Mouse (Mus musculus) frontal cortex, adult (tissue): ENCODE data around the gene Bpifa6.
"Not testable (repeated sequence)": the region's sequence is repeated elsewhere in the genome, so short reads cannot be mapped to it uniquely, and the experiment has no call there.

Source experiments
- ATAC-seq: cut with Nextera tagmentation; 2 replicates; pipeline ENCODE4 v1.9.2; 2017; ENCODE audit warnings: mild to moderate bottlenecking, moderate library complexity, mixed read lengths; ENCODE audit not compliant: low TSS enrichment

Bpifa6 gene

GRCm38 (mm10) chr2:153974582-153974981 is at the start of gene Bpifa6:
Gene Bpifa6, plus strand, starts transcription at chr2:153974945.
- no peak for ATAC-seq

GRCm38 (mm10) chr2:153929871-153930413 is 44.8 kb upstream of the Bpifa6 start:
- peak; percentile 52; the same call in 1 of the 2 replicates for ATAC-seq

GRCm38 (mm10) chr2:153931125-153931524 is 43.6 kb upstream of the Bpifa6 start:
- ATAC-seq: peak; percentile 52

- no peak for ATAC-seq
Observed at GRCm38 (mm10) chr2:153933311-153933710, 41.4 kb upstream of the Bpifa6 start.

- no peak for ATAC-seq
Observed at GRCm38 (mm10) chr2:153935348-153935747, 39.4 kb upstream of the Bpifa6 start.

- ATAC-seq: no peak
Observed at GRCm38 (mm10) chr2:153937843-153938242, 36.9 kb upstream of the Bpifa6 start, which contains the start of gene Bpifb4. Gene Bpifb4, plus strand, starts transcription at chr2:153938212.

GRCm38 (mm10) chr2:153943537-153943936 is 31.2 kb upstream of the Bpifa6 start:
- peak; percentile 59; the same call in 1 of the 2 replicates for ATAC-seq

- ATAC-seq: no peak
Observed at GRCm38 (mm10) chr2:153944567-153944966, 30.2 kb upstream of the Bpifa6 start.

- ATAC-seq: peak; percentile 59; the same call in 1 of the 2 replicates
Observed at GRCm38 (mm10) chr2:153952897-153953296, 21.8 kb upstream of the Bpifa6 start.

- no peak for ATAC-seq
Observed at GRCm38 (mm10) chr2:153953836-153954235, 20.9 kb upstream of the Bpifa6 start.

- peak; percentile 88 for ATAC-seq
Observed at GRCm38 (mm10) chr2:153962821-153963331, 11.9 kb upstream of the Bpifa6 start.

GRCm38 (mm10) chr2:153963334-153963733 is 11.4 kb upstream of the Bpifa6 start:
- 0 out of 2 replicates have a peak, but pooled peaks have one; percentile 4 for ATAC-seq

GRCm38 (mm10) chr2:153970221-153970620 is 4.5 kb upstream of the Bpifa6 start:
- peak; percentile 55; the same call in 1 of the 2 replicates for ATAC-seq

- ATAC-seq: no peak
Observed at GRCm38 (mm10) chr2:153995770-153996169, 21.0 kb downstream of the Bpifa6 start.

GRCm38 (mm10) chr2:154000501-154000900 is 25.8 kb downstream of the Bpifa6 start:
- no peak for ATAC-seq

GRCm38 (mm10) chr2:154001056-154001455 is 26.3 kb downstream of the Bpifa6 start:
- no peak for ATAC-seq

GRCm38 (mm10) chr2:154004456-154004855 is 29.7 kb downstream of the Bpifa6 start:
- ATAC-seq: no peak

- no peak for ATAC-seq
Observed at GRCm38 (mm10) chr2:154005094-154005493, 30.3 kb downstream of the Bpifa6 start.

GRCm38 (mm10) chr2:154005734-154006133 is 31.0 kb downstream of the Bpifa6 start:
- no peak for ATAC-seq

- ATAC-seq: no peak
Observed at GRCm38 (mm10) chr2:154006331-154006730, 31.6 kb downstream of the Bpifa6 start.

GRCm38 (mm10) chr2:154007381-154007780 is 32.6 kb downstream of the Bpifa6 start:
- ATAC-seq: no peak

- no peak for ATAC-seq
Observed at GRCm38 (mm10) chr2:154007965-154008364, 33.2 kb downstream of the Bpifa6 start, which contains the start of gene Bpifa2. Gene Bpifa2, plus strand, starts transcription at chr2:154008265.

GRCm38 (mm10) chr2:154017990-154018389 is 43.2 kb downstream of the Bpifa6 start:
- no peak for ATAC-seq

GRCm38 (mm10) chr2:154024676-154025075 is 49.9 kb downstream of the Bpifa6 start:
- ATAC-seq: not testable (repeated sequence)
